Mouse (Mus musculus) adrenal gland, adult 8-10 months (tissue): Measurements from ENCODE around the gene Fbxo21. TPM values are rescaled to one million over a fixed set of nuclear protein-coding genes. Genes with fewer than 3 reads are reported as not detected.

Experiments used
- DNase-seq: peaks from one replicate; pipeline ENCODE4 v3.0.0; 2022
- total RNA-seq, 4 experiments: library from RNA; stranded (reverse); gene quantifications; 2 replicates each; pipeline ENCODE4 v1.2.4; 2022

The Fbxo21 gene
- total RNA-seq, 4 experiments from 2014 or later, result 63.9 to 114 (median 85.5) TPM

DNA sequence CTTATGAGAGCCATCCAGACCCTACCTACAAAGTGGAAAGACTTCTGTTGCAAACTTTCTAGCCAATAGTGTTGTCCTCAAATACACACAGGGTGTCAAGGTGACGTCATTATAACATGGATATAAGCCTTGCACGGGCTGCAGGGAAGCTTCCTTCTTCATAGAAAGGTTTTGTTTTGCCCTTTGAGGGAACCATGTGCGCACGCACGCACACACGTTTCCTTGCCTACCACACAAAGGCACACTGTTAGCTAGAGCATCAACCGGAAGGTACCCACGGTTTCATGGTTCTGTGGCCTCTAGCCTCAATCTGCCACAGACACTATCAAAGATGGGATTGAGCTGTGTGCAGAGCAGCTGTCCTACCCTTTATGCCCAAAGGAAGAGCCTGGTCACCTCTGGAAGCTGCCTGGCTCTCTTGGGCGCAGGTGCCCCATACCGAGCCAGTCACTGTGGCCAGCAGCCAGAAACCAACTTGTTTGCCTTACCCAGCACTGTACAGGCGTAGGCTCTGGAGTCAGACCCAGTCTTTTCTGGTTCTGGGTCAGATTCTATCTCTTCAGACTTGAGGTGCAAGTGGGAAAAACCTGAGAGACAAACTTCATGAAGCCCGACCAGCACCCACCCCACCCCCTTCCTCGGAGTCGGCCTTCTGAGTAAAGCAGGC lies 70.7 kb downstream of the Fbxo21 start:
- no peak for DNase-seq

DNA sequence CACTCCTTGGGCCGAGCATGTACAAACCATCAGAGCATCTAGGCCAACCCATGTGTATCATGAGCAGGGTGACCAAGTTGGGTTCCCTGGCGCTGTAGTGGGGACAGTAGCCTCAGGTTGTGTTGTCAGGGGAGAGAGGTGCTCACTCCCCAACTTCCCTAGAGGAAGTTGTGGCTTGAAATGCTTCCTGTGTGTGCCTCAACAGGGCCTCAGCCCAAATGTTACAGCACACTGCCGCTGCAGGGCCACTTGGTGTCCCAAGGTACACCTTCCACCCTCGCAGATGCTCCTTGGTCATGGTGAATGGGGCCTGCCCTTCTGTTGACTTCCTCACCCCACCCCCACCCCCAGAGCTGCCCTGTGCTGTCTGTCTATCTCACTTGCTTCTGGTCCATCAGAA lies 71.9 kb downstream of the Fbxo21 start:
- DNase-seq, result no peak

DNA sequence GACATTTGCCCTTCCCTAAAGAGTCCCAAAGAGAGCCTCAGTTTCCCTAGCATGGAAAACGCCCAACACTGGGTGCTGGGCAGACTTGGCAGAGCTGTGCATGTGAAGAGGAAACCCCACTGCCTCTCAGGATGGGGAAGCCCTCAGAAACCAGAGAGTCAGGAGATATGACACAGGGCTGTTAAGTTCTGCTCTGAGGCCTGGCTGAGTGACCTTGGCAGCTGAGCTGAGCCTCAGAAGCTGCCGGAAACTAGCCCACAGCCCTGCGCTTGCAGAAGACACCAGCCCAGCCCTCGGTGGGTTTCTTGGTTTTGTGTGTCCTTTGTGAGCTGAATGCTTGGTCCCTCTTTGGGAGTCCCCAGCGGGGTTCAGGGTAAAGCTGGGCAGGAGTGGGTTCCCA lies 72.4 kb downstream of the Fbxo21 start:
- DNase-seq, result no peak

DNA sequence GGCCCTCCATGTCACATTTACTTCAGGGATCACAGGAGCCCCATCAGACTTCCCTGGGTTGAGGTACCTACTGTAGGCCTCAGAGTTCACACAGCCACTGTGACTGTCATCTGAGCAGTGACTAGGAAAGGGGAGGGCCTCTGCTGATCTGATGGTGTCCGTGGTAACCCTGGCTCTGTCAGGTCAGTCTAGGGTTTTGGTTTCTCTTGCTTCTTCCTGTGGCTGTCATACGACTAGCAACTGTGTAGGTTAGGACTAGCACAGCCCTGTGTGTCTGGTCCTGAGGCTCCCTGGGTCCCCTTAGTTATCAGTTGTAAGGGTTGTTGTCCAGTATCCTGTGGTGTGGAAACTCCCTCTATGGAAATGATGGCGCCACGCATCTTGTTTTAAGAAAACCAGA lies 74.2 kb downstream of the Fbxo21 start:
- DNase-seq, result no peak

DNA sequence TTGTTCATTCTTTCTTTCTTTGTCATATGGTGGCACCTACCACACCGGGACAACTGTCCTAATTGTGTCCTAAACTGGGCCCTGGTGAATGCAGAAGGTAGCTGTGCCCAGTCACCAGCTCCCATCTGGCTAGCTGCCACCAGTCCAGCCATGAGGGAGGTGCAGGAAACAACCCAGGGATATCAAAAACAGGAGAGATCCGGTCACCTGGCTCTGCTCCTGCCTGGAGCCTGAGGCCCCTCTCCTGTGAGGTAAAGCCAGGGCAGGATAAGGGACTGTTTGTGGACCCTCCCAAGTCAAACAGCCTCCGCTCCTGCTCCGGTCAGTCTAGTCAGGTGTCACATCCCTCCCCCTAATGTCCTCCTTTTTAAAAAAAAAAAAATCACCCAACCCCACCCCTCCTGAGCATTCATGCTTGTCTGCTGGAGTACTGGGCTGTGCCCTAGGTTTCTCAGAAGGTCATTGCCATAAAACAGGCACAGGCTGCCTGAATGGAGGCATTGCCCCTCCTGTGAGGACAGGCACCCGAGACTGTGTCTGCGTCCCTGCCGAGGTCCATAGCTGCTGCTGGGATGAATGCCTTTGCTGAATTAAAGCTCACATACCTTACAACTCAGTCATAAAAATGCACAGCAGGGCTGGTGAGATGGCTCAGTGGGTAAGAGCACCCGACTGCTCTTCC lies 75.6 kb downstream of the Fbxo21 start:
- no peak for DNase-seq

DNA sequence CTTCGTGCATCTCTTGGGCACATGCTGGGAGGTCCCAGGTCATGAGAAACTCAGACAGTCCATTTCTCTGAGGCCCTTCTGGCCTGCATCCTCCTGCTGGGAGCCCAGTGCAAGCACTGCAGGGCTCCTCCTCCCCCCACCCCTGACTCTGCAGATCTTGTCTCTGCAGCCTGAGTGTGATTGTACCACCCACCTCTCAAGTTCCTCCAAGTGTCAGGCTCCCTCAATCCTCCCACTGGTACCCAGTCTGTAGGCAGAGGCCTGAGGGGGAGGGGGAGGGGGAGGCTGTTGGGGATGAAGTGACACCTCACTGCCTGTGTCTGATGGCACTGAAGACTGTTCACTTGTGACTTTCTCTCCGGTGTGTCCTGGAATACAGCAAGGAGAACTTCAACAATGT lies 76.7 kb downstream of the Fbxo21 start:
- DNase-seq, result no peak

DNA sequence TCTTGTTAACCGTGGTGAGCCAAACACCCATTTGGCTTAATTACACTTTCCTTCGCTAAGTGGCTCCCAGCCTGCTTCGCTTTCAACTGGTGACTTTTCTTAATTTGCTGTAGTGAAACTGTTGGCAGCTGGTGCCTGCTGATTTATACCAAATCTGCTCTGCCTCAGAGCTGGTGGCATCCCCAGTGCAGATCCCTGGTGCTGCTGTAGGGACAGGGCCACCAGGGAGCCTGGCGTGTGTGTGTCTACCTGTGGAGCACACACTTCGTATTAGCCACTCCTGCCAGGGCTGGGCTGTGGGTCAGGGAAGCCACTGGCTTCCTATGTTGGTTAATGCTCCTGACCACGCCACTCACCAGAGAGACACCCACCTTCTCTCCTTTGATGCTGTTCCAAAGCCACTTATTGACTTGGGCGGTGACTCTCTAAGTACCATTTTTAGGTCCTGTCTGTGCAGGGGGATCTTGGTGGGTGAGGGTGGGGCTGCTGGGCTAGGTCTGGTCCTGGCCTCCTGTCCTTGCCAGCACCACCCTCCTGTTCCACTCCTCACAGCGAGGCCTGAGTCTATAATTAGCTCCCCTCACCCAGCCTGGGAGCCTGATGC lies 81.1 kb downstream of the Fbxo21 start:
- DNase-seq, result no peak

DNA sequence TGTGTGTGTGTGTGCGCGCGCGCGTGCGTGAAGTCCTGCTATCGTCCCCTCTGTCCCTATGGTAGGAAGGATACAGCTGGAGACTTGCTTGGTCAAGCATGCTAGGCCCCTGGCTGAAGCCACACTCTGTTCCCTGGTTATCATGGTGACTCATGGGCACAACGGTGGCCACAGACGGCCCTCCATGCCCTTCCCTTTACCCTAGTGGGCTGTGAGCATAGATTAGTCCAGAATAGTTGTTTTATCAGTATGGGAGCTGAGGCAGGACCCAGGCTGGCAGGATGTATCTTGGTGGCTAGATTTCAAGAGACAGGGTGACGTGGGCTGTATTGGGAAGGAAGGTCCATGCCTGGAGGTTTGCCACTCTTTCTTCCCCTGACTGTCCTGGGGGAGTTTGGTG lies 82.3 kb downstream of the Fbxo21 start:
- DNase-seq, result no peak

DNA sequence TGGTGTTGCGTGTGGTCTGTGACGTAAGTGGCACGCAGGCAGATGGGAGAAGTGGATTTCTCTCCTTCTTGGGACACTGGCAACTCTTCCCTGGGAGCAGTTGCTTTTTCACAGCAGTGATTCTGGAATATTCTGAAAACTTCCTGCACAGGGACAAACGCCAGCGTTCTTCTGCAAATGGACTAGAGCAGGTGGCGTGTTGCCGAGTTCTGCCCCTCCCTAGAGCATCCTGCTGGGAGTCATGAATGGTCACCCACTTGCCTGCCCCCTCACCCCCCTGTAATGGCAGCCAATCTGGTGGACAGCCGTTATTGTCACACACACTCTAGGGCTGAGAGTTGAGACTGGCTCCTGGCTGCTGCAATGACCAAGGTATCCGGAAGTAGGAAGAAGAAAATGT lies 83.1 kb downstream of the Fbxo21 start:
- DNase-seq, result no peak

Other genes with a start within 250 kb of the Fbxo21 start
- gene Nos1, start 195.7 kb upstream of the Fbxo21 start, total RNA-seq, result 1 to 10 TPM in 1 of 4 experiments, under 1 TPM in 3; 0.63 to 1.4 (median 0.69) TPM
- 100 to 1,000 TPM; 229 to 287 (median 252) TPM for gene Tesc, start 51.0 kb downstream of the Fbxo21 start, total RNA-seq
- gene Fbxw8, start 178.7 kb downstream of the Fbxo21 start, total RNA-seq, result 10 to 100 TPM; 47.0 to 57.6 (median 51.7) TPM
- gene Hrk, start 187.9 kb downstream of the Fbxo21 start, total RNA-seq, result under 1 TPM; 0.06 to 0.09 (median 0.08) TPM